Mouse (Mus musculus) right cerebral cortex, postnatal 4 days (tissue): ENCODE results near the gene Dusp3.
"Not testable (repeated sequence)": the region's sequence is repeated elsewhere in the genome, so short reads cannot be mapped to it uniquely, and the experiment has no call there.

Source experiments
- DNase-seq: peaks from one replicate; pipeline ENCODE4 v3.0.0-alpha.2; 2022

The Dusp3 gene

DNA sequence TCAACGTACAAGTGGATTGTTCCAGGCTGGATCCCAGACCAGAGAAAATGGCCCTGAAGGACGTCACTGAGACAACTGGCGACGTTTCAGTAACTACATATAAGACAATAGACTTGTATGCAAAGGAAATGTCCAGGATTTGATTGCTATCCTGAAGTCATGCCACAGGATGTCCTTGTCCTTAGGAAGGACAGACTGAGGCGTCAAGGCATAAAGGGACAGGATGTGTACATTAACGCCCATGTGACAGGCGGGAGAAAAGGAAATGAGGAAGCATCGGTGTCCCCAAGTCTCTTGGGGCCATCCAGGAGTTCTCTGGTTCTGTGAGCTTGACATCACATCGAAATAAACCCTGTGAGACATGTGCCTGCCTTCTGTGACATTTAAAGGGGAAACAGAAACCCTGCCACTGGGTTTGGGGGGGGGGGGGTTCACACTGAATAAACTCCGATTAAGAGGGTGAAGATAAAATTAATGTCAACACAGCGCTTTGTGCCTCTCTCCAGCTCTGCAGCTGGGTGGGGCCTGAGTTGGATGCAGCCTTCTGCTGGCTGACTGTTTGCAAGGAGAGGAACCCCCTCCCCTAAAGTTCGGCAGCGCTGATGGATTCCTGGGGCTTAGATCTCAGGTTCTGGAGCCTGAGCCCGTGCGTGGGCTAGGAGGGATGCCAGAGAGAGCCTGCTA lies 22.3 kb upstream of the Dusp3 start:
- no peak for DNase-seq

DNA sequence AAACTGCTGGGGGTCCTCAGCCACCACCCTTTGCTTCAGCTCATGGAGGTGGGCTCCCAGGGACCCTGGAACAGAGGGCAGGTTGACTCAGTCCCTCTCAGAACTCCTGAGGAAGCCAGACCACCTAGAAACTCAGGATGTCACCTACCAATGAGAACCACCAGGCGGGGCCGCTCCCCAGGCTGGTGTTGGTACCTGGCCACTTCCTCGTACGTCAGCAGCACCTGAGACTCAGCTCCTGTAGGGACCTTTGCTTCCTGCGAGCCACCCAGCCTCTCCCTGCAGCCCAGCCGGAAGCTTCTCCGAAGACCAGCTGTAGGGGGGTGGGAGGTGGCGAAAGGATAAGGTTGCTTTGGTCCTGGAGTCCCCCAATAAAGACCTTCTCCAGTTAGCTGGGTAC lies 21.6 kb upstream of the Dusp3 start:
- DNase-seq, result no peak

DNA sequence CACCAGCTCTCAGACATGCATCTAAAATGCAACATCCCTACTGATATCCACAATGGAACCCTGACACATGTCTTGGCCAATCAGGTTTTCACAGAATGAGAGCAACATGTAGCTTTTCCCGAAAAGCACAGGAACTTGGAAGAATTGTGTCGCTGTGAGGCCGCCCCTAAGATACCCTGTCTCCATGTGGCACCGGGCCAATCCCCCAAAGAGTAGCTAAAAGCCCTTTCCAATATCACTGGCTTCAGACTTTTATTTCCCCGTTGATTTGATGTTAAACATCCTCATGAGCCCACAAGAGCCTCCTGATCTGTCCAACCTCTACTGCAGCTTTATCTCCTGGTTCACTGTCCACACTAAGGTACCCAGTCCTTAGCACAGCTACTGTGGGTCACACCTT lies 19.9 kb upstream of the Dusp3 start:
- no peak for DNase-seq

DNA sequence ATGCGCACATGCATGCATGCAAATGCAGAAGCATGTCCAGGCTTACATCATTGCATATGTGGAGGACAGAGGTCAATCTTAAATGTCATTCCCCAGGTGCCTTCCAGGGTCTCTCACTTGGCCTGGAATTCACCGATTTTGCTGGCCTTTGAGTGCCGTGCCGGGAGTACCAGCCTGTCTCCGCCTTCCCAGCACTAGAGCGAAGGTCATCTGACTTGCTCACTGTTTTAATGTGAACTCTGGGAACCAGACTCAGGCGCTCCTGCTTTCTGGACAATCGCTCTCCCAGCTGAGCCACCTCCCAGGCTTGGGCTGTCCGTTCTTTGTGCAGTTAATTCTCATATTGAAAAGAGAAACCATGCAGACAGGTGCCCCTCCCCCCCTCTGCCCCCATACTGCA lies 19.5 kb upstream of the Dusp3 start:
- no peak for DNase-seq

DNA sequence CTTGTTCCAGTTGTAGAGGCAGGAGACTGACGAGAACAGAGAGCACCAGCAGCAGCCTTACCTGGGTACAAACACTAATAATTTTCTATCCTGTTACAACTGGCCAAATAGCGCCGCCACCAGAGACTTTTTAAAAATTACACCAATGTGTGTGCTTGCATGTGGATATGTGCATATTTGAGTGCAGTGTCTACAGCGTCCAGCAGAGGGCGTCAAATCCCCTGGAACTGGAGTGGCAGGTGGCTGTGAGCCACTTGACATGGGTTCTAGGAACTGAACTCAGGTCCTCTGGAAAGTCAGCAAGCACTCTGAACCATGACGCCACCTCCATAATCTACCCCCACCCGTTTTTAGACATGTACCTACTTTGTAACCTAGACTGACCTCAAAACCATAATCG lies 17.4 kb upstream of the Dusp3 start:
- no peak for DNase-seq

DNA sequence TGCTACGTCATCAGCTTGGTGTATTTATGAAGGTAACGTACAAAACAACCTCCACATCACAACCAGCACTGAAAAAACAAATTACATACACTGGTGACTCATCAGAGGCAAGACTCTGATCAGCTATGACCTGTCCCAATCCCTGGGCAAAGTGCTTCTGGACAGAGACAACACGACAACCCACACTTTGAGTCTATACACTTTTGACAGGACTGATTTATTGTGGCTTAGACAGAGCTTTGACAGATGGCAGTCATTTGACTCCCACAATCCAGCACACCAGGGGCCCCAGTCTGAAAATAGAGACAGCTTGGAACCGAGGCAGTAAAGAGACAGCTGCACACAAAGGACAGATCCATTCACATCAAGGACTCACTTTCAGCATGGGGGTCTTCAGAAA lies 12.7 kb upstream of the Dusp3 start:
- no peak for DNase-seq

DNA sequence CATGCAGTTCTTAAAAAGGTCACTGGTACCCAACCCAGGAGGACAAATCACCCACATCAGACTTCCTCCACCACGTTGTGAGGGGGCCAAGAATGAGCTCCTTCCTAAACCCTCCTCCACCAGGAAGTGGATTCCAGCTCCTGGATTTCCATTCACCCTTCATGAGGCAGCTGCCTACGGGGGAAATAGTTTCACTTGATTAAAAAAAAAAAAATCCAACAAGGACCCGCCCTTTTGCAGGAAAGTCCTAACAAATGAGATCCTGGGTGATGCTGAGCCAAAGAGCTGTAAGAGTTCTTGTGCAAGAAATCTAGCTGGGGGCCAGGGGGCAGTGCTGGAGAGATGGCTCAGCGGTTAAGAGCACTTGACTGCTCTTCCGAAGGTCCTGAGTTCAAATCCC lies 11.4 kb upstream of the Dusp3 start:
- DNase-seq, result no peak

DNA sequence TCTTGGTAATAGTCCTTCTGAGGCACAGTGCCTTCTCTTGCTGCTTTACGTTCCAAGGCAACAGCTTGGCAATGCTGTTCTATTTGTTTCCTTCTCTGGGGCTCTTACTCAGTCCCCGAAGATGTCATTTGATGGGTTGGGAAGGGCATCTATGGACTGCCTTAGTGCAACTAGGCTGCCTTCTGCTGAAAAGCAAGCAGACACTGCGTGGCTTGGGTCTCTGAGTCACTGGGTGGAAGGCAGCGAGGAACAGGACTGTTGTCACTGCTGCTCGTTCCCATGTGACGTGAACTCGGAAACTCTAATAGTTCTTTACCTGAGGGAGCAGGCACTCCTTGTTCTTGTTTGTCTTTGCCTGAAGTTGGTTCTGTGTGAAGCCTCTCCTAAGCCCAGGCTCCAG lies 9.1 kb upstream of the Dusp3 start:
- no peak for DNase-seq

DNA sequence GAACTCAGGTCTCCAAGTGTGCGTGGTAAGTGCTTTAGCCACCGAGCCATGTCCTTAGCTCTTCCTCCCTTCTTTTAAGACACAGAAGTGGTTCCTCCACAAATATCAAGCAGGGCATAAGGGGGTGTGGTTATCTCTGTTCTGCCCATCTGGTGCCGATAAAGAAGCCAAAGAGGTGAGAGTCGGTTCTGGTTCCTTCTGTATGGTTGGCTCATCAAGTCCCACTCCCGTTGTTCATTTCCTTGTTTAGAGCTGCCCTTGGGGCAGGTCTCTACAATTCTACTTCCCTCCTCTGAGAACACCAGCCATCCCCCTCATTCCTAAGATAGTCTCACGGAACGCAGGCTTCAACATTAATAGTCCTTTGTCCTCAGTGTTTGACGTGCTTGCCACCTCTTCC lies 7.3 kb upstream of the Dusp3 start:
- DNase-seq, result no peak

DNA sequence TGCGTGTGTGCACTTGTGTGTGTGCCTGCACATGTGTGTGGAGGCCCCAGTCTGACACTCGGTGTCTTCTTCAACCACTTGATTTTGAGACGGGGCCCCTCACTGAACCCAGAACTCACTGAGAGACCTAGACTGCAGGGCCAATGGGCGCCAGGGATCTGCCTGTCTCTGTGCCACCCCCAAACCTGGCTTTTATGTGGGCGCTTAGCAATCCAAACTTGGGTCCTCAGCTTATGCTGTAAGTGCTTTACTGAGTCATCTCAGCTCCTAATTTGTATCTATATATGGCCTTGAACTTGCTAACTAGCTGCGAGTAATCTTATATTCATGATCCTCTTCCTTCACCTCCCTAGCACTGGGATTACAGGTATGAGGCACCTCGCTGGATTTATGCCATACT lies 5.6 kb upstream of the Dusp3 start:
- no peak for DNase-seq

DNA sequence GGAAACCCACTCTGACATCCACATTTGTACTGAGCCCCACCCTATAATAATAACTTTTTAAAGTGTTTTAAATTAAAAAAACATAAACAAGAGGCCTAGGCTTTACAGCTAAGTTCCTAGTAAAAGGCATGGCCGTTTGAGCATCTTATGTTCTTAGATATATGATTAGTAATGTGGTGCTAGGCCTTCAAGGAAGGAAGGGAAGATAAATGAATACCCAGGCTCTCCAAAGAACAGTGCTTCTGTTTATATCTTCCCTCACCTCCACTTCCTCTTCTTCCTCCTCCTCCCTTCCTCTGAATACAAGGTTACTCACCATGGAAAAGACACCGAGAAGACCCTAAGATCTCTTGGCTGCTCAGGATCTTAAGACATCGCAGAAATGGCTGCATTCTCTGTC lies 5.0 kb upstream of the Dusp3 start:
- DNase-seq, result no peak

DNA sequence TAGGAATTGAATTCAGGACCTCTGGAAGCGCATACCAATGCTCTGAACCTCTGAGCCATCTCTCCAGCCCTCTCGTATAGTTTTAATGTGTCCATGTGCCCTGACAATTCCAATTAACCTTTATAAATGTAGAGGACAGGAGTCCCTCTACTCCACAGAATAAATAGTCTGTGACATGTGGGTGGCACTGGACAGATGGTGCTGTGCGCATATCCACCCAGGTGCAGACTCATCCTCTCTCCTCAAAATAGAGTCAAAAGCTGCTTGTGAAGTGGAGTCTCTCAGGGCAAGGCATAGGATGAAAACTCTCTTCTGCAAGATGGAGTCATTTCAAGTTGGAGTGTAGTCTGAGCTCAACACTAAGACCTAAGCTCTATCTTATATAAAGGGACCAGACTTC lies 3.4 kb upstream of the Dusp3 start:
- no peak for DNase-seq

DNA sequence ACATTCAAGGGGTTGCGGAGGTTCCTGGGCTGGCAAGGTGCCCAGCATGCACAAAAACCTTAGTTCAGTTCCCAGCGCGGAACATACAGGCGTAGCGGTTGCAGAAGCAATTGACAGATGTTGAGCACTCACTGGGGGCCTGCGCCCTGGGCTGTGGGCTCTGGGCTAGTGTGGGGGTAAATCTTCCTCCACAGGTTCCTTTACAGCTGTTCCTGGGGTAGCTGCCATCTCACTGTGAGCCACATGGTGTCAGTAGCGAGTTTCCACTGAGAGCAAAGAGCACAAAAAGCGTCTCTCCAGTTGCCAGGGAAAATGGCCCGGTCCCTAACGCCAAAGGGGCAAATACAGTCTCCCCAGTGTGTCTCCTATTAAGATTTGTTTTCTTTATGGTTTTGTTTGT lies 823 bp downstream of the Dusp3 start:
- peak; percentile 81 for DNase-seq

DNA sequence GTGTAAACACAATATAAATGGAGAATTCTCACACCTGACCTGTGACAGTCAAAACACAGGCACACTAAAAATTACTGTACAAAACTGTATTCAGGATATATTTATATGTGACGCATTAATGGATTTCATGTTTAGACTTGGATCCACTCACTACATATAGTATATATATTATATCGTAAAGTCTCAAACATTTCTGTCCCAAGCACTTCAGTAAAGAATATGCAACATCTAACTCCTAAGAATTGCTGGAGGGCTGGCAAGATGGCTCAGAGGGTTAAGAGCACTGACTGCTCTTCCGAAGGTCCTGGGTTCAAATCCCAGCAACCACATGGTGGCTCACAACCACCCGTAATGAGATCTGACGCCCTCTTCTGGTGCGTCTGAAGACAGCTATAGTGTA lies 1.4 kb downstream of the Dusp3 start:
- not testable (repeated sequence) for DNase-seq

DNA sequence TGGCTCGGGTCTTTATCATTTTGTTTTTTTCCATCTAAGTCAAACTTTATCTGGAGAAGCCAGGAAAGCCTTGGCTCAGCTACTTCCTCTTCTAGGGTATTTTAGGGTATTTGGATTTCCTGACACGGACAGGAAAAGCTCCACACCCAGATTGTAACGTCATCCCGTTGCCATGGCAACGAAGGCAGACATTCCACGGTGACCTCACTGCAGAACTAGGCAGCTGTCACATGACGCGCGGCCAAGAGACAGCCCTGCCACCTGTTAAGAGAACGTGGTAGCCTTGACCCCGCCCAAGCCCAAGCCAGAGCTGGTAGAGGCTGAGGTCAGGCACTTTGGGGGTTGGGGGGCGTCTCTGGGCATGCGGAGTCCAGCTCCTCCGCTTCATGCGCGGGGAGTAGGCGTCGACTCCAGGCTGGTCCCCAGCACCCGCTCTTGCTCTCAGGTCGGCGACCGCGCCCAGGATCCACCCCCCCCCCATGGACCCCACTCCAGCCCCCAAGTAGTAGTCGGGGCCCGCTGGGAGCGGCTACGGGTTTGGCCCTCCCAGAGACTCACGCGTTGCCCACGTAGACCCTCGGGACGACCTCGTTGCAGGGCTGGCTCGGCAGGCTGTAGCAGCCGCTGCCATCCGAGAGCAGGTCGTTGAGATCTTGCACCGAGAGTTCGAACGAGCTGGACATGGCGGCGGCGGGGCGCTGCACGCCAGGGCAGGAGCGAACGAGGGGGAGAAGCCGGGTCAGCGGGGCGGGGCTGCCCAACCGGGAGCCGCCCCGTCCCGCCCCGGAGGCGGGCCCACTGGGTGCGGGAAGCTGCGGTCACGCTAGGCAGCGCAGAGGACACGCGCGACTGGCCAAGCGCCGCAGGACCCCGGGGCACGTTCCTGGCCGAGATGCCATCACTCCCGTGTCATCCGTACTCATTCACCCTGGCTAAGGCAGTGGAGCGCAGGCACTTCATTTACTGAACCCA lies 2.5 kb downstream of the Dusp3 start, which contains the start of gene Cfap97d1:
TSS of gene Cfap97d1 (plus strand) at position 226 of the 972 bp plus-strand sequence.
- peak; percentile 90 for DNase-seq

DNA sequence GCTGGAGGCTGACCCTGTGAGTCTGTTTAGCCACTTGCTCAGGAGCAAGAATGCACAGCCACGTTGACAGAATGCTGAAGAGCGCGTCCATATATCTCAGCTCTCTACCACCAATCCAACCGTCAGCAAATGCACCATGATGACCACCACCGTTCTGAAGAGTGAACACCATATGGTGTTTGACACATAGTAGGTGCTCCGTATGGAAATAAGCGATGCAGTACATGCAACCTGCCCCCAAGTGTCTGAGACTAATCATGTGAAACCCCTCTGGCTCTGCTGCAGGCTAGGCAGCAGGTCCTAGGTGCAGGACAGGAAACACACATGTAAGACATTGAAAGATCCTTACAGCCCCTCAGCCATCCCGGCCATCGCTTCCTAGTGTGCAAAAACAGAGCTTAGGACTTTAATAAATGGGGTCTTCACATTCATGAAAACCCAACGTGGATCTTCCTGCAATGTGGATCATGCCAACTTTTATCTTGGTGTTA lies 3.3 kb downstream of the Dusp3 start:
- DNase-seq, result no peak

DNA sequence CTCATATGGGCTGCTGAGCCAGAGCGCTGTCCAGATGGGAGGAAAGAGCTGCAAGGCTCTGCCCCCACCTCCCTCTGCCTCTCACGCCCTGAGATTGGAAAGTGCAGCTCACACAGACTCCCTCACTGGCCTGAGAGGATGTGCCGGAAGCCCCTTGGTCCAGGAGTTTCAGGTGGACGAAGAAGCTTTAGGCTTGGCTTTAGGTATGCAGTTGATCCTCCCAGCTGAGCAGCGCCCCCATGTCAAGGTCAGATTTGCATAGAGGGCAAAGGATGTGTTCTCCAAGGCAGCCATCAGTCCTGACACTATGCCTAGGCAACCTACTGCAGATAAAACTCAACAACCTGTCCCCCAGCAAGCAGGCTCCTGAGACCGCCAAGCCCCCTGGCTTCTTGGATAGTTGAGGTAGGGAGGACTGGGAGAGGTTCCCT lies 3.8 kb downstream of the Dusp3 start:
- no peak for DNase-seq

DNA sequence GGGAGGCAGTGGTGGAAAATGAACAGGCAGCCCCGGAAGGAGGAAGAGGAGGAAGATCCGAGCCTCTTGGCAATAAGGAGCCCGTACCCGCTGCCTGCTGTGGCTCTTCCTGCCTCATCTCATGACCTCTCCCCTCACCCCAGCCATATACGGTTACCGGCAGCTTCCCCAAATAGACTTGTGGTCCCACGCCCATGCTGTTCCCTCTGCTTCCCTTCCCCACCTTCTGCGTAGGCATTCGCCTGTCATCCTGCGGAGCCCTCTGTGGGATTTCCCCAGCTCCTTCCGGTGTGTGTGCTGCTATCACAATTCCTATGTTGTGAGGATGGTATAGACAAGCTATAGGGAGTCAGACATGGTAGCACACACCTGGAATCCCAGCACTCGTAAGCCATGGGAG lies 5.0 kb downstream of the Dusp3 start:
- no peak for DNase-seq

DNA sequence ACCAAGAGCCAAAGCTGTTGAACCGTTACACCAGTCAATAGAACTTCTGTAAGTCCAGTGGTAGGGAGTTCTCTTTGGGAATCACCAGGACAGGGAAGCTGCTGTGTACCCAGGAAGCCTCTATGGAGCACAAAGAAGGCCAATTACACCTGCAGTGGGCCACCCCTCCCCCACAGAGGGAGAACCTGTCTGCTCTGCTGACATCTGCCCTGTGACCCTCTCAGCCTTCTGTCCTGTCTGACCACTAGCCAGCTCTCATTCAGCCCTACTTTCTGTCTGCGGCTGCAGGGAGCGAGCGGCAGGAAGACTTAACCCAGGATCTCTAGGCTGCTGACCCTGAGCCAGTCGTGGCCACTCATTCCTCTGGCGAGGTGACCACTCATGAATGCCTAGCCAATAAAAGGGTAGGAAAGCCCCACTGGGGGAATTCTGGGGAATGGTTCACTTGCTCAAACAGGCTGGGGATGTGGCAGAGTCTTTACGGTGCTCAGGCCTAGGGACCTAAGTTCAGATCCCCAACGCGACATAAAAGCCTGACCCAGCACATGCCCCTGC lies 6.1 kb downstream of the Dusp3 start:
- DNase-seq, result no peak

DNA sequence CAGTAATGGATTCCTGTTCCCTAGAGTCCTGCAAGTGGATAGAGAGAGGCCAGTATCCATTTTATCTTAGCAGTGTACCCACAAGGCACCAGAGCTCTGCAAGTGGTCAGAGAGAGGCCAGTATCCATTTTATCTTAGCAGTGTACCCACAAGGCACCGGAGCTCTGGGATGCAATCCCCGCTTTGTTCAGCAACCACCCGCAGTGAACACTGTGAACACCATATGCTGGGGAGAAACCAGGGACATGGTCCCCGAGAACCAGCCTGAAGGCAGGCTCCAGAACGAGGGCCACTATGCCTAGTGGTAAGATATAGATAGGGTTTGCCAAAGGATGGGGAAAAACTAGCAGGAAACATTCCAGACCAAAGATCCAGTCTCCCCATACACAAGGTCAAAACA lies 7.7 kb downstream of the Dusp3 start:
- DNase-seq, result no peak

DNA sequence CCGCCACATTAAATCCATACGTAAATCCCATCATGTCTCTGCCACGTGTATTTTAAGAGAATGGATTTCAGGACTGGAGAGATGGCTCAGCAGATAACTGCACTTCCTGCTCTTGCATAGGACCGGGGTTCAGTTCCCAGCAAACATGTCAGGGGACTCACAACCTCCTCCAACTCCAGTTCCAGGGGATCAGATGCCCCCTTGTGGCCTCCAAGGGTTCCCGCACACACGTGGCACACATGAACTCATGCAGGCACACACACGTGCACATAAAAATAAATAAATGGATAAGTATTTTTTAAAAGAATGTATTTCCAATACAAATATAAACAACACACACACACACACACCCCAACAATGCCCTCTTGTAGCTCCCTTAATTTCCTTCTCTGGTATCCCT lies 9.9 kb downstream of the Dusp3 start:
- no peak for DNase-seq

DNA sequence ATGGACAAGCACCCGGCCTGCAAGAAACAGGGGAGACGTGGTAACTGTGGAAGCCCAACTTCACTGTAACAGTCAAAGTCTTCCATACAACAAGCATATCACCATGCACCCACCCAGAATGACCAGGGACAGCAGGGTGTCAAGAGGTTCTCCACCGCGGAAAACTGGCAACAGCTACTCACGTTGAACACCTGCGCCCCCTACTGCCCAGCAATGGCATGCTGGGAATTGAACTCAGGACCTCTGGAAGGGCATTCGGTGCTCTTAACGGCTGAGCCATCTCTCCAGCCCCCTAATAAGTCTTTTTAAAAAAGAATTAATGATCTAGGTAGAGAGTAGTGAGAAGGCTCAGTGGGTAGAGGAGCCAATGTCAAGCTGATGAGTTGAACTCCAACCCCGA lies 11.9 kb downstream of the Dusp3 start:
- DNase-seq, result no peak

DNA sequence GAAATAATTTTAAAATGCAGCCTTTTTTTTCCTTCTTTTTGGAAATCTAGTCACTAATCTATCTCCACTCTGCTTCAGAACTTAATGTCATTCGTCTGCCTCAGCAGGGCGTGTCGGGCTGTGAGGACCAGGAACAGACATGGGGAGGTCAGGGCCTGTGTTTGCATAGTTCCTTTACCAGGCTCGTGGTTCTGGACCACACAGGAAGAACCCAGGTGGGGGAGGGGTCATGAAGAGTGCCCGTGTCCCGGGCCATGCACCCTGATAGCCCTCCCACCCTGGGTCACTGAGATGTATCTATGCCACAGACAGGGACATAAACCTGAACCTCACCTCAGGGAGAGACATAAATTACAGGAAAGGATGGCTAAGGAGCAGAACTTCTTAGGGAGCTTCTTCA lies 12.6 kb downstream of the Dusp3 start:
- no peak for DNase-seq

DNA sequence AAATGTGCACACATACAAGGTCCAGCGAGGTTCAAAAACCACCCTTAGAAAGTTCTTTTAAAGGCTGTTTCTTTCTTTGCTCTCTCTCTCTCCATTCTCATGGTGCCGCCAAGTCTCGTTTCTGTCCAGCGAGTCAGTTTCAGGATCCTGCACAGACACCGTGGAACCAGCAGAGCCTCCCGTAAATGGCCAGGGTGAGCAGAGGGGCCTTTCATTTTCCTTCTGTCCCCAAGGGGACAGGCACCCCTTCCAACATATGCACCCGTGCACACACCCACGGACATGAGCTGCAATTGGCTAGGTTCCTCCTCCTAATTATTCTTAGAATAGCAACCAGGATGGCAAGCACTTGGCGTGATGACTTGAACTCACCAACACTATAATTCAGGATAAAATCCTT lies 13.3 kb downstream of the Dusp3 start:
- DNase-seq, result no peak
